ENCODE assay signal across 8 mouse cellular contexts in genomic region chr19:37419613-37420012, GRCm38 (mm10). TPM values are rescaled to one million over a fixed set of nuclear protein-coding genes. Genes with fewer than 3 reads are reported as not detected.
DNase-seq lines count a peak whose midpoint lies in the region; ATAC-seq lines count a peak whose summit lies in the region.

No protein-coding gene starts in this region.

- peak; percentile 84 for DNase-seq in heart, adult 11 months
- DNase-seq in 416B (ENCODE audit: low read depth), result peak; percentile 92
- peak; percentile 58 for DNase-seq in T-cell, adult 2 months (ENCODE audit: low spot score)
- peak; percentile 85 for DNase-seq in embryo, embryonic 10 days (ENCODE audit: low spot score)
- peak; percentile 75 for DNase-seq in kidney, postnatal 10 days
- peak; percentile 11 to 62 for DNase-seq in thymus, postnatal 10 days (ENCODE audit: low spot score in 2 of 2)

- H3K4me2 ChIP-seq in heart, embryonic 12.5 days, result no peak overlapping the region

- no peak overlapping the region for H3K9ac ChIP-seq in heart, embryonic 12.5 days

- H3K4me3 ChIP-seq in heart, embryonic 12.5 days, result no peak overlapping the region

- no peaks in the 10 kb centered on the region for H3K9me3 ChIP-seq in heart, embryonic 12.5 days (replicated peaks)

- ATAC-seq in heart, embryonic 12.5 days (ENCODE audit: insufficient number of reproducible peaks, low FRiP score), result no peak
- ATAC-seq in megakaryocyte progenitor cell, adult 5-6 weeks (replicated peaks; ENCODE audit: poor library complexity), result peak; percentile 90

- H3K27me3 ChIP-seq in heart, embryonic 12.5 days (replicated peaks), result no peaks in the 10 kb centered on the region

- peaks cover 61% of the 10 kb centered on the region for H3K36me3 ChIP-seq in heart, embryonic 12.5 days

- 42% methylated on average over 3 of the region's 3 CpGs for WGBS in heart, embryonic 12.5 days

- H3K4me1 ChIP-seq in heart, embryonic 12.5 days (replicated peaks), result no peaks in the 10 kb centered on the region

- no peak overlapping the region for H3K27ac ChIP-seq in heart, embryonic 12.5 days (ENCODE audit: poor library complexity, severe bottlenecking)

RNA-seq across cellular contexts. Expression of gene Hhex, which starts 15.0 kb away (rescaled TPM):
- 13.4 and 14.0 TPM in 2 replicates for polyA plus RNA-seq in heart, embryonic 12.5 days (2016; fragmentation: Nextera tagmentation; extraction: Ambion mirVana)
- 87.2 and 88.1 TPM in 2 replicates for total RNA-seq in megakaryocyte progenitor cell, adult 5-6 weeks (2015)
- total RNA-seq in megakaryocyte progenitor cell, adult 5-6 weeks (2017), result 28.2 and 29.9 TPM in 2 replicates

RNA-seq across cellular contexts. Expression of gene Kif11, which starts 43.4 kb away (rescaled TPM):
- polyA plus RNA-seq in heart, embryonic 12.5 days (2016; fragmentation: Nextera tagmentation; extraction: Ambion mirVana), result 53.6 and 57.7 TPM in 2 replicates
- total RNA-seq in megakaryocyte progenitor cell, adult 5-6 weeks (2015), result 113 and 116 TPM in 2 replicates
- total RNA-seq in megakaryocyte progenitor cell, adult 5-6 weeks (2017), result 160 and 187 TPM in 2 replicates

Comparison
In these comparisons a context has a peak if more than half of its experiments do, and no peak if none do; other contexts are left out.
1. DNase-seq: peak in every context shown above with its lines; median percentile 92 in 416B; 85 in embryo, embryonic 10 days; 84 in heart, adult 11 months; 75 in kidney, postnatal 10 days; 58 in T-cell, adult 2 months; 36 in thymus, postnatal 10 days.